Mouse (Mus musculus): ENCODE measurements around the gene Hist1h2bc.
"Not testable (repeated sequence)": the region's sequence is repeated elsewhere in the genome, so short reads cannot be mapped to it uniquely, and the experiment has no call there.

- TF ChIP-seq POLR2A (IDR thresholded peaks at IDR 0.05; ENCODE audit: borderline replicate concordance, low read depth, low read length); CTCF (IDR thresholded peaks at IDR 0.05; ENCODE audit: low read depth, low read length): not testable (repeated sequence)
These were observed 33.7 kb downstream of the Hist1h2bc start for GRCm38 (mm10) chr13:23717593-23718245.
